Mouse (Mus musculus) ES-Bruce4 (cell line): ENCODE results near the gene Mtrex.

Experiments used
- CTCF ChIP-seq: IDR thresholded peaks from one replicate; pipeline ENCODE4 v1.8.1; 2011; ENCODE audit warnings: low read depth, low read length
- POLR2A ChIP-seq: IDR thresholded peaks from one replicate; pipeline ENCODE4 v1.8.1; 2011; ENCODE audit warnings: low read length; ENCODE audit not compliant: insufficient read depth

DNA sequence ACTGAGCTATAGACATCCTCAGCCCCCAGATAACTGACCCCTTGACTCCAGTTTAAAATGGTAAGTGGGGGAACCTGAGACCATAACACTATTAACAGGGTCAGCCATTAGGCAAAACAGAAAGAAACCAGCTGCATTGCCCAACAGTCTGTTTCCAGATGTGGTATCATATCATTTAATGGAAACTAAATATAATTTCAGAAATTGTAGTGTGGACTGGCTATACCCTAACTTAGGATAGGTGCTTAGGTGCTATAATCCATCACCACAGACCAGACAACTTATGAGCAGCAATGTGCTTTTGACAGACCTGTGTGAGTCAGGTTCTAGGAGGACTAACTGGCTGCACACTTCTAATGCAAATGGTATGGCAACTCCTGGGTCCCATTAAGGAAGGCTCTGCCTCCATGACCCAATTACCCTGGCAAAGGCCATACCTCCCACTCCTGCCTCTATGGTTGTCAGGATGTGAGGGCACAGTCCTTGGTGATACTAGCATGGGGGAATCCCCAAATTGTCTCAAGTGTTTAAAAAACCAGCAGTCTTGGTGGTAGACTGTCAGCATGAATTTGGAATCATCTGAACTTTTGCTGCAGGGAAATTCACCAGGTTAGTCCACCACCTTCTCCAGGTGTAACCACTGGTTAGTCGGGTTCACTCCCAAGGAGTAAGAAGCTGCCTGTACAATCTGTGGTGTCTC, 64.1 kb downstream of the Mtrex start:
- no peak for TF ChIP-seq POLR2A
- TF ChIP-seq CTCF: no peak
